Mouse (Mus musculus): Measurements from ENCODE around the gene Msrb2. TPM values are rescaled to one million over a fixed set of nuclear protein-coding genes. Genes with fewer than 3 reads are reported as not detected.

The Msrb2 gene
- polyA plus RNA-seq, 1 experiment from 2014 or later = 46.8 TPM

DNA sequence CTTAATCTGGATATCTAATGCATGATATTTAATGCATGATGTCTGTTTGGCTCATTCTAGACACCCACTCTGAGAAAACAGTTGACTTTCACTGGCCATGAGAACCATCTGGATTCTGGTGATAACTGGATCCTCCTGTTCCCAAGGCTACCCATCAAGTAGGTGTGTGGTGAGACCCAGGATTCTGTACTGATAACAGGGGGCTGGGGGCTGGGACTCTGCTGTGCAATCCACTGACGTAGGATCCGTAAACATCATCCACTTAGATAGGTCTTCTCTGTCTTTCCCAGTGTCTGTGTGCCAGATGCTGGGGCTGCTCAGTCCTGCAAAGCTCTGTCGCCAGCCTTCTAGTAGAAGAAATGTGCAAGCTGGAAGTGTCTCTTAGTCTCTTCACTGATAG is 22.8 kb upstream of the Msrb2 start:
- ATAC-seq (ENCODE audit: insufficient number of reproducible peaks, insufficient read depth, low FRiP score, low read depth) = no peak
- H3K9me3 ChIP-seq (ENCODE audit: control insufficient read depth, low read length) = no peaks in the 10 kb centered on the region
- H3K4me2 ChIP-seq (ENCODE audit: low read length) = no peak overlapping the region
- H3K4me1 ChIP-seq (ENCODE audit: control insufficient read depth in 2 of 2, insufficient read depth in 2 of 2, low read length in 2 of 2) = peaks cover 0 to 3% of the 10 kb centered on the region in 2 experiments; a peak in 2 of 4 replicates
- no peaks in the 10 kb centered on the region for H3K36me3 ChIP-seq (ENCODE audit: control insufficient read depth, insufficient read depth, low read length)
- 41% methylated on average over 3 of the region's 3 CpGs for WGBS
- H3K4me3 ChIP-seq (ENCODE audit: control insufficient read depth in 1 of 2, insufficient read depth in 1 of 2, low read depth in 1 of 2, low read length in 2 of 2) = no peak overlapping the region
- H3K27ac ChIP-seq (replicated peaks in 1 of 2; ENCODE audit: control insufficient read depth in 1 of 2, insufficient read depth in 1 of 2, low read depth in 2 of 2, low read length in 2 of 2) = no peak overlapping the region
- no peak overlapping the region for H3K9ac ChIP-seq (ENCODE audit: low read length)
- H3K27me3 ChIP-seq (ENCODE audit: control insufficient read depth, insufficient read depth, low read length) = no peaks in the 10 kb centered on the region

DNA sequence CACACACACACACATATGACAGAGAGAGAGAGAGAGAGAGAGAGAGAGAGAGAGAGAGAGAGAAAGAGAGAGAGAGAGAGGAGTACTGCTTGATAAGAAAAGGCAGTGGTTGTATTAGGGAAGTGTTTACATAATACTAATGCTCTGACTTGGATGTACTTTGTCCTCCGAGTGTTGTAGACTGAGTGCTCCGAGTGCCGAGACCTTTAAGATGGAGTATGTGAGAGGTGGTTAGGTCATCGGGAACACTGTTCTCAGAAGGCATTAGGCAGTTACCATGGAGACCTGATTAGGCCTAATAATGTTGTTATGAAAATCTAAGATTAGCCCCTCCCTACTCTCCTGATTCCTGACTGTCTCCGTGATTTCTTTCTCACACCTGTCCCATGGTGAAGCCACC is 21.1 kb upstream of the Msrb2 start:
- WGBS = 81% methylated on average over 5 of the region's 5 CpGs
- H3K4me2 ChIP-seq (ENCODE audit: low read length) = no peak overlapping the region
- no peaks in the 10 kb centered on the region for H3K9me3 ChIP-seq (ENCODE audit: control insufficient read depth, low read length)
- H3K27ac ChIP-seq (replicated peaks in 1 of 2; ENCODE audit: control insufficient read depth in 1 of 2, insufficient read depth in 1 of 2, low read depth in 2 of 2, low read length in 2 of 2) = no peak overlapping the region
- H3K27me3 ChIP-seq (ENCODE audit: control insufficient read depth, insufficient read depth, low read length) = no peaks in the 10 kb centered on the region
- ATAC-seq (ENCODE audit: insufficient number of reproducible peaks, insufficient read depth, low FRiP score, low read depth) = no peak
- H3K4me1 ChIP-seq (ENCODE audit: control insufficient read depth in 2 of 2, insufficient read depth in 2 of 2, low read length in 2 of 2) = no peaks in the 10 kb centered on the region; a peak in 1 of 4 replicates
- H3K9ac ChIP-seq (ENCODE audit: low read length) = no peak overlapping the region
- H3K36me3 ChIP-seq (ENCODE audit: control insufficient read depth, insufficient read depth, low read length) = no peaks in the 10 kb centered on the region
- no peak overlapping the region for H3K4me3 ChIP-seq (ENCODE audit: control insufficient read depth in 1 of 2, insufficient read depth in 1 of 2, low read depth in 1 of 2, low read length in 2 of 2)

DNA sequence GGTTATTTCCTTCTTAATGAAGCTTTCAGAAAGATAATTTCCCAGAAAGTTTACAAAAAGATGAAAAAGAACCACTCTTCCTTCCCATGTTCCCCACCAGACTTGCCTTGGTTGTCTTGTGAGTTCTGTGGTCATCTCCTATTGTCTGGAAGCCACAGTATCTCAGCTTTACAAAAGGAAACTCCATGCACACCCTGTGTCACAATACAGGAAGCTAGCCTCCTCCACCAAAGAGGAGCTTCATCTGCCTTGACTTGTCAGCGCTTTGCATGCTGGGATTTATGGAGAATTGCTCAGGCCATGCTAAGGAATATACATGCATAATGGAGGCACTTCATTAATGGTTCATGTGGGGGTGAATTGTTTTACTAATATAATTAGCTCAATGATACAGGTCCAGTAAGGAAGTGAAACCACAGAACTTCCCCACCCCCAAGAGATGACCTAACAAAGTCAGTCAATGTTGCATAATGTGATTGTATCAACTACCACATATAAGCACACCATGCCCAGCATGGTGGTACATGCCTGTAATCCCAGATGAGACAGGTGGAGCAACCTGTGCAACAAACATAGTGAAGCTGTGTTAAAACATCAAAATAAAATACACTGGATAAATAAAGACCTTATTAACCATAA is 19.5 kb upstream of the Msrb2 start:
- ATAC-seq (ENCODE audit: insufficient number of reproducible peaks, insufficient read depth, low FRiP score, low read depth) = no peak
- 87% methylated on average over 1 of the region's 1 CpGs for WGBS
- no peak overlapping the region for H3K4me3 ChIP-seq (ENCODE audit: control insufficient read depth in 1 of 2, insufficient read depth in 1 of 2, low read depth in 1 of 2, low read length in 2 of 2)
- H3K4me2 ChIP-seq (ENCODE audit: low read length) = no peak overlapping the region
- no peak overlapping the region for H3K27ac ChIP-seq (replicated peaks in 1 of 2; ENCODE audit: control insufficient read depth in 1 of 2, insufficient read depth in 1 of 2, low read depth in 2 of 2, low read length in 2 of 2)
- no peaks in the 10 kb centered on the region for H3K9me3 ChIP-seq (ENCODE audit: control insufficient read depth, low read length)
- H3K9ac ChIP-seq (ENCODE audit: low read length) = no peak overlapping the region
- H3K36me3 ChIP-seq (ENCODE audit: control insufficient read depth, insufficient read depth, low read length) = no peaks in the 10 kb centered on the region
- H3K27me3 ChIP-seq (ENCODE audit: control insufficient read depth, insufficient read depth, low read length) = no peaks in the 10 kb centered on the region
- H3K4me1 ChIP-seq (ENCODE audit: control insufficient read depth in 2 of 2, insufficient read depth in 2 of 2, low read length in 2 of 2) = no peaks in the 10 kb centered on the region; a peak in 1 of 4 replicates

DNA sequence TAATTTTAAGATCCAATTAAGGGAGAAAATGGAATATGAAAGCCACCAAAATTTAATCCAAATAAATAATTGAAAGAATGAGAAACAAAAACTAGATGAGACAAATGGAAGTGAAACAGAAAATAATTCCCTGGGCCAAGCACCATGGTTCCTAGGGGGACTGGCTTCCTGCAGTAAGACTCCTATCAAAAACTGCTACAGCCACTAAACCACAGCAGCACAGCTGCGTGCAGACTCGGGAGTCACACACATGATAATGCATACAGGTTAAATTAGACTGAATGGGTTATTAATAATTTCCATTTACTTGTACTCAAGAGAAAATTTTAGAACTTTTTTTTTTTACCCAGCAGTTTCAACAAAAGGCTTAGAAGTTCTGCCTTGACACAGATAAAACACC is 18.1 kb upstream of the Msrb2 start:
- H3K4me1 ChIP-seq (ENCODE audit: control insufficient read depth in 2 of 2, insufficient read depth in 2 of 2, low read length in 2 of 2) = no peaks in the 10 kb centered on the region
- no peak overlapping the region for H3K27ac ChIP-seq (replicated peaks in 1 of 2; ENCODE audit: control insufficient read depth in 1 of 2, insufficient read depth in 1 of 2, low read depth in 2 of 2, low read length in 2 of 2)
- no peaks in the 10 kb centered on the region for H3K36me3 ChIP-seq (ENCODE audit: control insufficient read depth, insufficient read depth, low read length)
- H3K9me3 ChIP-seq (ENCODE audit: control insufficient read depth, low read length) = no peaks in the 10 kb centered on the region
- no peak overlapping the region for H3K4me2 ChIP-seq (ENCODE audit: low read length)
- H3K9ac ChIP-seq (ENCODE audit: low read length) = no peak overlapping the region
- no peak overlapping the region for H3K4me3 ChIP-seq (ENCODE audit: control insufficient read depth in 1 of 2, insufficient read depth in 1 of 2, low read depth in 1 of 2, low read length in 2 of 2)
- ATAC-seq (ENCODE audit: insufficient number of reproducible peaks, insufficient read depth, low FRiP score, low read depth) = no peak
- 79% methylated on average over 2 of the region's 2 CpGs for WGBS
- no peaks in the 10 kb centered on the region for H3K27me3 ChIP-seq (ENCODE audit: control insufficient read depth, insufficient read depth, low read length)

DNA sequence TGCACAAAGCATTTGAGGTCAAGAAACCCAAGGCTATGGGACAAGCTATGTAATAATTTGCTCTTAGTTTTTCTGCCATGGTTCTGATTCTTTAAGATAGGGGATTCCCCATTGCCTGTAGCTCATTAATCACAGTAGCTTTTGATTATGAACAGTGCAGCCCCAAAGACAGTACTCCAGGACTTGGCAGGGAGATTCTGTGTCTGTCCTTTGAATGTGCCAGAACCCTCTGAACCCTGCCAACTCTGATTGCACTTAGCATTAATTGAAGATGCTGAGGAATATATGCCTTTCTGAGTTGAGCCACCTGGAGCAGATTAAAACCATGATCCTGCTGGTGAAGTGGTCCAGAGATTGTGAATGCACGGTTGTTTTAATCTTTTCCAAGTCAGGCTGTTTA is 8.4 kb upstream of the Msrb2 start:
- H3K4me2 ChIP-seq (ENCODE audit: low read length) = no peak overlapping the region
- H3K27ac ChIP-seq (replicated peaks in 1 of 2; ENCODE audit: control insufficient read depth in 1 of 2, insufficient read depth in 1 of 2, low read depth in 2 of 2, low read length in 2 of 2) = no peak overlapping the region
- H3K27me3 ChIP-seq (ENCODE audit: control insufficient read depth, insufficient read depth, low read length) = no peaks in the 10 kb centered on the region
- H3K36me3 ChIP-seq (ENCODE audit: control insufficient read depth, insufficient read depth, low read length) = no peaks in the 10 kb centered on the region
- no peaks in the 10 kb centered on the region for H3K9me3 ChIP-seq (ENCODE audit: control insufficient read depth, low read length)
- 72% methylated on average over 1 of the region's 1 CpGs for WGBS
- H3K9ac ChIP-seq (ENCODE audit: low read length) = no peak overlapping the region
- ATAC-seq (ENCODE audit: insufficient number of reproducible peaks, insufficient read depth, low FRiP score, low read depth) = no peak
- no peaks in the 10 kb centered on the region for H3K4me1 ChIP-seq (ENCODE audit: control insufficient read depth in 2 of 2, insufficient read depth in 2 of 2, low read length in 2 of 2)
- H3K4me3 ChIP-seq (ENCODE audit: control insufficient read depth in 1 of 2, insufficient read depth in 1 of 2, low read depth in 1 of 2, low read length in 2 of 2) = no peak overlapping the region

DNA sequence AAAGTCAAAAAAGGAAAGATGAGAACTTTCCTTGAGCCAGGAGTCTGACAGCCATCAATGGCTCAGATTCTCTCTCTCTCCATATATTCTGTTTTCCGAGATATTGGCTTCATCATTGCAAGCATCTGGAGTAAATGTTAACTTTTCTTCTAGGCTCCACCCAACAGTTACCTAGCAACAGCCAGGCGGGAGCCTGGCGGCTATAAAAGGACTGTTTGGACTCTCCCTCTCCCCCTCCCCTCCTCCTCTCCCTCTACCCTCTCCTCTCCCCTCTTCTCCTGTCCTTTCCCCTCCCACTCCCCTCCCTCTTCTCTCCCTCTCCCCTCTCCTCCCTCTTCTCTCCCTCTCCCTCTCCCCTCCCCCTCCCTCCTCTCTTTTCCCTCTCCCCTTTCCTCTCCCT is 4.8 kb upstream of the Msrb2 start:
- Histone ChIP-seq H3K4me3 (ENCODE audit: control insufficient read depth in 1 of 2, insufficient read depth in 1 of 2, low read depth in 1 of 2, low read length in 2 of 2) (no peak overlapping the region), H3K36me3 (ENCODE audit: control insufficient read depth, insufficient read depth, low read length) (no peaks in the 10 kb centered on the region), H3K4me1 (ENCODE audit: control insufficient read depth in 2 of 2, insufficient read depth in 2 of 2, low read length in 2 of 2) (peaks cover 0 to 7% of the 10 kb centered on the region in 2 experiments; a peak in 3 of 4 replicates), H3K9ac (ENCODE audit: low read length) (no peak overlapping the region), H3K4me2 (ENCODE audit: low read length) (no peak overlapping the region), H3K27me3 (ENCODE audit: control insufficient read depth, insufficient read depth, low read length) (no peaks in the 10 kb centered on the region), H3K27ac (replicated peaks in 1 of 2; ENCODE audit: control insufficient read depth in 1 of 2, insufficient read depth in 1 of 2, low read depth in 2 of 2, low read length in 2 of 2) (no peak overlapping the region), H3K9me3 (ENCODE audit: control insufficient read depth, low read length) (no peaks in the 10 kb centered on the region)
- ATAC-seq (ENCODE audit: insufficient number of reproducible peaks, insufficient read depth, low FRiP score, low read depth) = no peak
- 35% methylated on average over 3 of the region's 3 CpGs for WGBS

DNA sequence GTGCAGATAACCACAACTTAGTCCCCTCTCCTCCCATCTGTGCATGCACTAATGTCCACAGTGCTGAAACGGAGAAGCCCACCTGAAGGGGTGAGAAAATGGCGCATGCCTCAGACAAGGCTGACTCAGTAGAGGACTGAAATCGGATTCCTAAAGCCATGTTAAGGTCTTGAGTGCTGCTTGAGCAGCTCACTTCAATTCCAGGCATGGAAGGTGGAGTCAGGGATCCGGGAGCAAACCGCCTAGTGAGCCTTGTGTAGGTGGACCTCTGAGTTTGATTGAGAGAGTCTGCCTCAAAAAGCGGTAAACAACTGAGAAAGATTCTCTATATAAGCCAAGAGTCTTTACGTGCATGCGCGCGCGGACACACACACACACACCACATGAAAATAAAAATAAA is 4.1 kb upstream of the Msrb2 start:
- no peak overlapping the region for H3K4me2 ChIP-seq (ENCODE audit: low read length)
- no peak overlapping the region for H3K27ac ChIP-seq (replicated peaks in 1 of 2; ENCODE audit: control insufficient read depth in 1 of 2, insufficient read depth in 1 of 2, low read depth in 2 of 2, low read length in 2 of 2)
- no peaks in the 10 kb centered on the region for H3K9me3 ChIP-seq (ENCODE audit: control insufficient read depth, low read length)
- no peak for ATAC-seq (ENCODE audit: insufficient number of reproducible peaks, insufficient read depth, low FRiP score, low read depth)
- no peak overlapping the region for H3K9ac ChIP-seq (ENCODE audit: low read length)
- no peaks in the 10 kb centered on the region for H3K27me3 ChIP-seq (ENCODE audit: control insufficient read depth, insufficient read depth, low read length)
- WGBS = 73% methylated on average over 11 of the region's 11 CpGs
- H3K36me3 ChIP-seq (ENCODE audit: control insufficient read depth, insufficient read depth, low read length) = no peaks in the 10 kb centered on the region
- H3K4me3 ChIP-seq (ENCODE audit: control insufficient read depth in 1 of 2, insufficient read depth in 1 of 2, low read depth in 1 of 2, low read length in 2 of 2) = no peak overlapping the region
- H3K4me1 ChIP-seq (ENCODE audit: control insufficient read depth in 2 of 2, insufficient read depth in 2 of 2, low read length in 2 of 2) = peaks cover 1 to 9% of the 10 kb centered on the region in 2 experiments; a peak in 3 of 4 replicates

DNA sequence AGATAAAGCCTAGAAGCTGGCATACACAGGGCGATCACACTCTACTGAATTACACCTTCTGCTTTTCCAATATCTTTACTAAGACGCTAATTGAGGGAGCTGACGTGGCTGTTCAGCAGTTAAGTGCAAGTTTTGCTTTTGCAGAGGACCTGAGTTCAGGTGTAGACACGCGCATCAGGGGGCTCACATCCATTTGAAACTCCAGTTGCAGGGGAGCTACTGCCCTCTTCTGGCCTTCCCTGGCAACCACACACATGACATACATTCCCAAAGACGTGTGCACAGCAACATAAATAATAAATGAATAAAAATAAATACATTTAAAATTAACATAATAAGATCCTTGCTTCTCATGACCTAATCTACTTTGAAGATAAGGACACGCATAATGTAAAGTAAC is 2.5 kb downstream of the Msrb2 start:
- Histone ChIP-seq H3K4me2 (ENCODE audit: low read length) (no peak overlapping the region), H3K27ac (replicated peaks in 1 of 2; ENCODE audit: control insufficient read depth in 1 of 2, insufficient read depth in 1 of 2, low read depth in 2 of 2, low read length in 2 of 2) (no peak overlapping the region), H3K4me3 (ENCODE audit: control insufficient read depth in 1 of 2, insufficient read depth in 1 of 2, low read depth in 1 of 2, low read length in 2 of 2) (no peak overlapping the region), H3K27me3 (ENCODE audit: control insufficient read depth, insufficient read depth, low read length) (no peaks in the 10 kb centered on the region), H3K9ac (ENCODE audit: low read length) (no peak overlapping the region), H3K4me1 (ENCODE audit: control insufficient read depth in 2 of 2, insufficient read depth in 2 of 2, low read length in 2 of 2) (peaks cover 2 to 10% of the 10 kb centered on the region in 2 experiments; a peak in 3 of 4 replicates), H3K9me3 (ENCODE audit: control insufficient read depth, low read length) (no peaks in the 10 kb centered on the region), H3K36me3 (ENCODE audit: control insufficient read depth, insufficient read depth, low read length) (no peaks in the 10 kb centered on the region)
- no peak for ATAC-seq (ENCODE audit: insufficient number of reproducible peaks, insufficient read depth, low FRiP score, low read depth)
- 84% methylated on average over 7 of the region's 7 CpGs for WGBS

Measured in heart, embryonic 14.5 days (tissue).